Mouse (Mus musculus): ENCODE measurements around the gene Crlf3. TPM values are rescaled to one million over a fixed set of nuclear protein-coding genes. Genes with fewer than 3 reads are reported as not detected.
A peak's percentile ranks its signal among the peaks of the same experiment; 100 is the strongest.
"Not testable (repeated sequence)": the region's sequence is repeated elsewhere in the genome, so short reads cannot be mapped to it uniquely, and the experiment has no call there.

The Crlf3 gene
- polyA plus RNA-seq, 1 experiment from 2014 or later, result 33.9 TPM

DNA sequence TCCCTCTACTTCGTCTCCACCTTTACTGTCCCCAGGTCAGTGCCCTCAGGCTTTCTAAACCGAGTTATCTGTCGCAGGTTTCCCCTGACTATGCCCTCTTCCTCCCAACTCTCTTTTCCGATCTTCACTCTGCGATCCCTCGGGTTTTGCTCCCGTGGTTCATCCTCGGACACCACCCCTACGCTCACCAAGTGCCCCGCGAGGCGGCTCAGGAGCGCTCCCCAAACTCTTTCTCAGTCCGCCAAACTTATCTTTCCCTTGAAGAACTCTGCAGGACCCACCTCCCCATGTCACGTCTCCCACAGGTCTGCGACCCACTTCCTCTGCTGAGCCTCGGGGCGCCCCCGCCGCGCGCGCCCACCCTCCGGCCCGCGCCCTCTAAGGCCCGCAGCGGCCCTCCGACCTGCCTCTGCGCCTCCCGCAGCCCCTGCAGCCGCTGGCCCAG, 388 bp downstream of the Crlf3 start:
- Histone ChIP-seq H3K27me3 (no peaks in the 10 kb centered on the region), H3K4me2 (peak overlapping the region; percentile 73), H3K9me3 (0 out of 2 replicates have a peak, but pooled peaks cover 3% of the 10 kb centered on the region), H3K36me3 (replicated peaks) (no peaks in the 10 kb centered on the region), H3K4me3 (replicated peaks) (peak overlapping the region; percentile 85), H3K4me1 (peaks cover 13% of the 10 kb centered on the region), H3K9ac (peak overlapping the region; percentile 96), H3K27ac (peak overlapping the region; percentile 87)
- ATAC-seq (ENCODE audit: low FRiP score), result peak; percentile 76
- WGBS, result 0% methylated on average over 32 of the region's 32 CpGs

DNA sequence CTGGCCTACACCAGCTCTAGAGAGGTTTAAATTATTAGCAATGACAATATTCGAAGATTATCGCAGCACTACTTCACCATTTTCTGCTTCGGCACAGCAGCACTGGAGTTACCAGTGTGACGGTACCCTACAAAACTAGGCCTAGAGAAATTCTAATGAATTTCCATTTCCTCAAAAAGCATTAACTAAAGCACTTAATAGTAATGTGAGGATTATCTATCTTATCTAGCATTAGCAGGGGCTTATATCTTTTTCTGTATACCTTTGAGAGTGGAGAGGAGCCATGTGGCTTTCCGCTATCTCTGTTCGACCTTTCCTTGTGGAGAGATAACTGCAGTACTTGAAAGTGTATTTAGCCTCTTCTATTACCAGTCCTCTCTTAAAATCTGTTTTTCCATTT, 1.0 kb downstream of the Crlf3 start:
- Histone ChIP-seq H3K27ac (no peak overlapping the region), H3K9me3 (0 out of 2 replicates have a peak, but pooled peaks cover 3% of the 10 kb centered on the region), H3K36me3 (replicated peaks) (no peaks in the 10 kb centered on the region), H3K27me3 (no peaks in the 10 kb centered on the region), H3K9ac (peak overlapping the region; percentile 96), H3K4me1 (peaks cover 13% of the 10 kb centered on the region), H3K4me2 (peak overlapping the region; percentile 73), H3K4me3 (replicated peaks) (peak overlapping the region; percentile 85)
- 75% methylated on average over 6 of the region's 6 CpGs for WGBS
- ATAC-seq (ENCODE audit: low FRiP score), result no peak

GRCm38 (mm10) chr11:80078831-80079230, 2.0 kb downstream of the Crlf3 start:
- Histone ChIP-seq H3K4me3 (replicated peaks) (no peak overlapping the region), H3K9me3 (0 out of 2 replicates have a peak, but pooled peaks cover 3% of the 10 kb centered on the region), H3K36me3 (replicated peaks) (no peaks in the 10 kb centered on the region), H3K4me1 (peaks cover 13% of the 10 kb centered on the region), H3K27ac (no peak overlapping the region), H3K4me2 (no peak overlapping the region), H3K27me3 (no peaks in the 10 kb centered on the region), H3K9ac (no peak overlapping the region)
- WGBS, result 35% methylated on average over 1 of the region's 1 CpGs
- ATAC-seq (ENCODE audit: low FRiP score), result no peak

GRCm38 (mm10) chr11:80077784-80078545, 2.8 kb downstream of the Crlf3 start:
- Histone ChIP-seq H3K27ac (no peak overlapping the region), H3K9ac (no peak overlapping the region), H3K36me3 (replicated peaks) (no peaks in the 10 kb centered on the region), H3K27me3 (no peaks in the 10 kb centered on the region), H3K9me3 (no peaks in the 10 kb centered on the region), H3K4me3 (replicated peaks) (no peak overlapping the region), H3K4me1 (peaks cover 13% of the 10 kb centered on the region), H3K4me2 (no peak overlapping the region)
- 64% methylated on average over 14 of the region's 14 CpGs for WGBS
- ATAC-seq (ENCODE audit: low FRiP score), result no peak

GRCm38 (mm10) chr11:80075608-80076277, 5.0 kb downstream of the Crlf3 start:
- WGBS, result 96% methylated on average over 5 of the region's 5 CpGs
- Histone ChIP-seq H3K4me3 (replicated peaks) (no peak overlapping the region), H3K4me2 (no peak overlapping the region), H3K27me3 (no peaks in the 10 kb centered on the region), H3K9me3 (no peaks in the 10 kb centered on the region), H3K36me3 (replicated peaks) (no peaks in the 10 kb centered on the region), H3K27ac (no peak overlapping the region), H3K4me1 (peaks cover 9% of the 10 kb centered on the region), H3K9ac (no peak overlapping the region)
- ATAC-seq (ENCODE audit: low FRiP score), result no peak

DNA sequence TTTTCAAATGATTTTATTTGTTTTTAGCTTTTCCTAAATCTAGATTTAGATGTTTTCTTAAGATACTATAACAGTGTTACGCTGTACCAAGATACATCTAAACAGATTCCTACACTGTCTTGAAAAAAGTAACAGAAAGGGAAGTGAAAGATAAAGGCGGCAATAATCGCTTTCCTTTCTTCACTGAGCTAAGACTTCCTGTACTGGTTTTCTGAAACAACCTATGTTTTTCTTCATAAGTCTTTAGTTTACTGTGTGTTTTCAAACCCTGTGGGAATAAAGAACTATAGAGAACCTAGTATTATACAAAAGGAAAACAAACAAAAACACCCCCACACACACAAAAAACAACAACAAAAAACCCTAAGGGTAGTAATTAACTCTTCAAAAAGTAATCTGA, 8.4 kb downstream of the Crlf3 start:
- 95% methylated on average over 3 of the region's 3 CpGs for WGBS
- ATAC-seq (ENCODE audit: low FRiP score), result no peak

GRCm38 (mm10) chr11:80071039-80071438, 9.8 kb downstream of the Crlf3 start:
- no peak overlapping the region for H3K9ac ChIP-seq
- H3K27ac ChIP-seq, result no peak overlapping the region
- H3K9me3 ChIP-seq, result no peaks in the 10 kb centered on the region
- H3K4me1 ChIP-seq, result no peaks in the 10 kb centered on the region
- ATAC-seq (ENCODE audit: low FRiP score), result no peak
- H3K4me2 ChIP-seq, result no peak overlapping the region
- H3K36me3 ChIP-seq (replicated peaks), result no peaks in the 10 kb centered on the region
- 94% methylated on average over 2 of the region's 2 CpGs for WGBS
- H3K4me3 ChIP-seq (replicated peaks), result no peak overlapping the region
- H3K27me3 ChIP-seq, result no peaks in the 10 kb centered on the region

More for the DNA sequence above, 8.4 kb downstream of the Crlf3 start:
- H3K36me3 ChIP-seq (replicated peaks), result no peaks in the 10 kb centered on the region
- H3K4me1 ChIP-seq, result no peaks in the 10 kb centered on the region
- no peaks in the 10 kb centered on the region for H3K27me3 ChIP-seq
- no peak overlapping the region for H3K9ac ChIP-seq
- no peaks in the 10 kb centered on the region for H3K9me3 ChIP-seq
- H3K27ac ChIP-seq, result no peak overlapping the region
- no peak overlapping the region for H3K4me3 ChIP-seq (replicated peaks)
- no peak overlapping the region for H3K4me2 ChIP-seq

DNA sequence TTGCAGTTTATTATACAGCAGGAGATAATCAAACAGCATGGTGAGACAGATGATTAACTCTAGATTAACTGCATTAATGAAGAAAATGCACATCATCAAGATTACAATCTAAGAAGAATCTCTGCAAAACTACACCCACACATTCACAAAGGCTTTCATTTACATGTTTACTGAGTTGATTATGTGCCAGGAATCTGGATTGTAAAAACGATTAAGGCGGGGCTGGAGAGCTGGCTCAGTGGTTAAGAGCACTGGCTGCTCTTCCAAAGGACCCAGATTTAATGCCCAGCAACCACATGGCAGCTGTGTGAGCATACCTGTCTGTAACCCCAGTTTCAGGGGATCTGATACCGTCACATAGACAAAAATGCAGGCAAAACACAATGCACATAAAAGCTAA, 11.0 kb downstream of the Crlf3 start:
- Histone ChIP-seq H3K4me2 (no peak overlapping the region), H3K36me3 (replicated peaks) (no peaks in the 10 kb centered on the region), H3K27ac (no peak overlapping the region), H3K4me3 (replicated peaks) (no peak overlapping the region), H3K9ac (no peak overlapping the region), H3K9me3 (no peaks in the 10 kb centered on the region), H3K4me1 (no peaks in the 10 kb centered on the region), H3K27me3 (no peaks in the 10 kb centered on the region)
- 86% methylated on average over 3 of the region's 3 CpGs for WGBS
- no peak for ATAC-seq (ENCODE audit: low FRiP score)

- Histone ChIP-seq H3K36me3 (replicated peaks) (0 out of 2 replicates have a peak, but pooled peaks cover 4% of the 10 kb centered on the region), H3K4me3 (replicated peaks) (no peak overlapping the region), H3K4me2 (no peak overlapping the region), H3K9me3 (no peaks in the 10 kb centered on the region), H3K27ac (no peak overlapping the region), H3K9ac (no peak overlapping the region), H3K27me3 (no peaks in the 10 kb centered on the region), H3K4me1 (no peaks in the 10 kb centered on the region)
- WGBS, result 88% methylated on average over 5 of the region's 5 CpGs
- ATAC-seq (ENCODE audit: low FRiP score), result no peak
Observed at GRCm38 (mm10) chr11:80067558-80067957, 13.2 kb downstream of the Crlf3 start.

GRCm38 (mm10) chr11:80066373-80066772, 14.4 kb downstream of the Crlf3 start:
- not testable (repeated sequence) for H3K27me3 ChIP-seq; H3K27ac ChIP-seq; H3K4me2 ChIP-seq; H3K9ac ChIP-seq; H3K4me1 ChIP-seq; H3K9me3 ChIP-seq; ATAC-seq (ENCODE audit: low FRiP score); H3K4me3 ChIP-seq (replicated peaks); H3K36me3 ChIP-seq (replicated peaks)
- WGBS, result 92% methylated on average over 4 of the region's 4 CpGs

- no peaks in the 10 kb centered on the region for H3K27me3 ChIP-seq
- ATAC-seq (ENCODE audit: low FRiP score), result no peak
- no peaks in the 10 kb centered on the region for H3K4me1 ChIP-seq
- H3K36me3 ChIP-seq (replicated peaks), result peaks cover 34% of the 10 kb centered on the region
- H3K9ac ChIP-seq, result no peak overlapping the region
- no peak overlapping the region for H3K4me3 ChIP-seq (replicated peaks)
- no peak overlapping the region for H3K4me2 ChIP-seq
- H3K9me3 ChIP-seq, result no peaks in the 10 kb centered on the region
- H3K27ac ChIP-seq, result no peak overlapping the region
- WGBS, result 55% methylated on average over 4 of the region's 4 CpGs
Observed at GRCm38 (mm10) chr11:80062159-80062558, 18.6 kb downstream of the Crlf3 start.

DNA sequence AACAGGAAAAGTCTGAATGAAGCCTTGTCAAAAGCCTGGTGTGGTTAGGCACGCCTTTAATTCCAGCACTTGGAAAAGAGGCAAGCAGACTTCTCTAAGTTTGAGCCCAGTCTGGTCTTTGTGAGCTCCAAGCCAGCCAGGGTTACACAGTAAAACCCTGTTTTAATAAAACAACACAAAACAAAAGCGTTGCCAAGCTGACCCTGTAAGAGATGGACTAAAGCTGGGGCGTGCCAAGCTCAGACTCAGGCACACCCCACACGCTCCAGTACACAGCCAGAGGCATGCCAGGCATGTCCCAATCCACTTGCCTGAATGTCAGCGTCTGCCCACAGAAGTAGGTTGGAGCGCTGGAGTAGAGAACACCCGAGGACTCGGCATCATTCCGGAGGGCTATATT, 24.6 kb downstream of the Crlf3 start:
- Histone ChIP-seq H3K36me3 (replicated peaks) (peaks cover 44% of the 10 kb centered on the region), H3K9ac (no peak overlapping the region), H3K9me3 (no peaks in the 10 kb centered on the region), H3K4me2 (no peak overlapping the region), H3K4me3 (replicated peaks) (no peak overlapping the region), H3K4me1 (no peaks in the 10 kb centered on the region), H3K27ac (no peak overlapping the region), H3K27me3 (no peaks in the 10 kb centered on the region)
- 91% methylated on average over 9 of the region's 9 CpGs for WGBS
- no peak for ATAC-seq (ENCODE audit: low FRiP score)

DNA sequence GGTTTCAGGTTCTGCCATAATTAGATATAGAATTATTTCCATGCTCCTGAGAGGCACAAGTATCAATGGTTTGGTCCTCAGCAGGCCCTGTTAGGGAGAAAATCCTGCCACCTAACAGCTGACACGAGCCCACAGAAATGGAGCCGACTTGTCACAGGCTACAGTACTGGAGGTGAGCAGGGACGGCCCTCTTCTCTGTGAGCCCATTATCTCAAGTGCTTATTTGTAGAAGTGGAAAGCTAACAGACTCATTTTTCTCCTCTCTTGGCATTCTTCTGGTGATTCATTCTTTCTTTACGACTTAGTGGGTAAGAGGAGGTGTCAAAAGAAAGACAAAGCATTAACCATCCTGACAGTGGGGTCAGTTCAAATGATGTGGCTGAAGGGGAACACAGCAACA, 26.1 kb downstream of the Crlf3 start:
- Histone ChIP-seq H3K4me1 (no peaks in the 10 kb centered on the region), H3K27ac (no peak overlapping the region), H3K4me3 (replicated peaks) (no peak overlapping the region), H3K9ac (no peak overlapping the region), H3K27me3 (no peaks in the 10 kb centered on the region), H3K36me3 (replicated peaks) (peaks cover 34% of the 10 kb centered on the region), H3K9me3 (no peaks in the 10 kb centered on the region), H3K4me2 (no peak overlapping the region)
- ATAC-seq (ENCODE audit: low FRiP score), result no peak
- WGBS, result 76% methylated on average over 4 of the region's 4 CpGs

Data from forebrain, embryonic 12.5 days (tissue).